Mouse (Mus musculus) bone marrow macrophage, adult 2 months (primary cell): ENCODE results near the gene Pld4. TPM values are rescaled to one million over a fixed set of nuclear protein-coding genes. Genes with fewer than 3 reads are reported as not detected.

ENCODE experiments used
- H3K27ac ChIP-seq: 2 replicates; pipeline ENCODE4 v1.5.1; 2012; ENCODE audit warnings: low read depth, low read length; ENCODE audit not compliant: insufficient read depth
- H3K4me1 ChIP-seq: 2 replicates; pipeline ENCODE4 v1.6.1; 2012; ENCODE audit warnings: low read length; ENCODE audit not compliant: control insufficient read depth, insufficient read depth
- H3K4me3 ChIP-seq: 2 replicates; pipeline ENCODE4 v1.5.1; 2012; ENCODE audit warnings: mild to moderate bottlenecking, low read length, moderate library complexity; ENCODE audit not compliant: insufficient read depth
- CTCF ChIP-seq: IDR thresholded peaks from 2 replicates; pipeline ENCODE4 v1.5.1; 2012; ENCODE audit warnings: low read depth, mild to moderate bottlenecking, low read length, moderate library complexity
- POLR2A ChIP-seq: IDR thresholded peaks from 2 replicates; pipeline ENCODE4 v1.6.1; 2012; ENCODE audit warnings: mild to moderate bottlenecking, low read depth, low read length, borderline replicate concordance
- polyA plus RNA-seq: library from polyadenylated mRNA; stranded (reverse); fragments of >200 nt; gene quantifications from 2 replicates; pipeline ENCODE4 v1.2.4, GENCODE M21; 2012; ENCODE audit not compliant: missing spikeins, insufficient read depth, insufficient read length

Gene Pld4
- polyA plus RNA-seq, 1 experiment: 1,170 TPM

DNA sequence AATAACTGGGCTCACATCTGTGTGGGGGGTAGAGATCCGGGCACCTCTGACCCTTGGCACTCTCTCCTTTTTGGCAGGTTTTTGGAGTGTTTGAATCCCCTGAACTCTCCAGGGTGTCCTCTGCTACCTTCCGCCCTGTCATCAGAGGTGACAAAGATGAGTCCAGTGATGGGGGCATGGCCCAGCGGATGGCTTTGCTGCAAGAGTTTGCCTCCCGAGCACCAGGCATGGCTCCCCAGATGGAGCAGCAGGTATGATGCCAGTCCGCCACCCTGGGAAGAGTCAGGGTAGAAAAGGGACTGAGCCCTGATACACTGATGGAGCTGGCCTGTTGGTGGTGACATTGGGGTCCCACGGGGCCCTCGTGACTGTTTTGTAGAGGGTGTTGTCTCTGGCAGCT is 23.4 kb upstream of the Pld4 start:
- no peak for TF ChIP-seq CTCF
- TF ChIP-seq POLR2A: no peak
- H3K4me3 ChIP-seq: no peak overlapping the region
- H3K27ac ChIP-seq: no peak overlapping the region
- H3K4me1 ChIP-seq: no peaks in the 10 kb centered on the region

- H3K4me3 ChIP-seq: no peak overlapping the region
- TF ChIP-seq POLR2A: no peak
- no peak for TF ChIP-seq CTCF
- no peaks in the 10 kb centered on the region for H3K4me1 ChIP-seq
- no peak overlapping the region for H3K27ac ChIP-seq
Measured at GRCm38 (mm10) chr12:112737761-112738160, 22.7 kb upstream of the Pld4 start.

DNA sequence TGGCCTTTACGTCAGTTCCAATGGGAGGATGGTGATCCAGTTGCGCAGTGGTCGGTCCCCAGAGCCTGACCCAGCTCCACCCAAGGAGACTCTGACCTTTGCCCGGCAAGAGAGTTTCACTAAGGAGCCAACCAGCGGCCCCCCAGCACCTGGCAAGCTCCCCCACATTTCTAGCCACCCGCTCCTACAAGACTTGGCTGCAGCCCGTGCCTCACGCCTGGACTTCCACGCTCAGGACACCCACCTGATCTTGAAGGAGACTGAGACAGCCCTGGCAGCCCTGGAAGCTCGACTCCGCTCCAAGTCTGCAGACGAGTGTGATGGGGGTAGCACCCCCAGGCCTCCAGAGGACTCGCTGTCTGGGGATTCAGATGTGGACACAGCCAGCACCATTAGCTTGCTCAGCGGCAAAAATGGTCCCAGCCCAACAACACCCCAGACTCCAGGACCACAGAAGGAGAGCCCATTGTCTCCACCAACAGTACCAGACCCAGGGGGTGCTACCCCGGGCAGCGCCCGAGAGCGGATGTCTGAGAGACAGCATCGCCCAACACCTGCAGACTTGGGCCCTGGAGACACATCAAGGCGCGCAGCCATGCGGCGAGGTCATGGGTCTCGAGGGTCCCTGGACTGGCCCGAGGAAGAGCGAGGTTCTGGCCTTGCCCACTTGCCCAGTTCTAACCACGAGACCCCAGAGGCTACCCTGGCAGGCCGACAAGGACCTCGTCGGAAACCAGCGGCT is 22.0 kb upstream of the Pld4 start:
- TF ChIP-seq POLR2A (no peak), CTCF (no peak)
- no peak overlapping the region for H3K4me3 ChIP-seq
- H3K27ac ChIP-seq: no peak overlapping the region
- H3K4me1 ChIP-seq: peaks cover 2% of the 10 kb centered on the region; the same call in 1 of the 2 replicates

- TF ChIP-seq CTCF (no peak), POLR2A (no peak)
- Histone ChIP-seq H3K4me1 (peaks cover 2% of the 10 kb centered on the region; the same call in 1 of the 2 replicates), H3K27ac (no peak overlapping the region), H3K4me3 (no peak overlapping the region)
Measured at GRCm38 (mm10) chr12:112739023-112739568, 21.4 kb upstream of the Pld4 start.

- H3K4me3 ChIP-seq: no peak overlapping the region
Measured at GRCm38 (mm10) chr12:112742768-112743167, 17.7 kb upstream of the Pld4 start.

DNA sequence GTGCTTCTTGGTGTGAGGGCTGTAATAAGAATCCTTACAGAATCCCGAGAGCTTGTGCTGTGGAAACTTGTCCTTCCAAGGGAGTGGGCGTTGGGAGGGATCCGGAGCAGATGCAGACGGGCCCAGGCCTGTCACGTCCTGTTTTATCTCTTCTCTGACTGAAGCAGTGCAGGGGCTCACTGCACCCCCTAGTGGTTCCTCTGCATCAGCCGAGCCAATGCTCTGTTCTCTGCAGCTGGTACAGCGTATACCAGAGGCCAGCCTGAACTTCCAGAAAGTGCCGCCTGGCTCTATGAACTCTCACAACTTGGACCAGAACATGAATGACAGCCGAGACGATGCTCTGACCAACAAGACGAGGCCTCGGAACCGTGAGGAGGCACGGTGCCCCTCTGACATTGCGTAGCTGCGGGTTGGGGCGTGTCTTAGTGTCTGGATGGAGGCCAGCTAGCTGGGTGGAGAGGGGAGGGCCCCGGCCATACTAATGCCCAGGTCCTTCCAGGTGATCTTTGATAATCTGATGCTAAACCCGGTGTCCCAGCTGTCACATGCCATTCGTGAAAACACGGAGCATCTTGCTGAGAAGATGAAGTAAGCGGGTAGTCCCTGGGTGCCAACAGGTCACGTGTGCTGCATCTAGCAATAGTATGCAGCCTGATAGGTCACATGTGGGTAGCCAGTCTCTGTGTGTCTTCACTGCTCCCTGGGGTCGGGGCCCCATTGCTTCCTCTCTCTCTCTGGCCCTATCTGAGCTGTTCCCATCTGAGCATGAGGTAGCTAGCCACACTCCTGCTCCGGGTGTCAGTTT is 17.1 kb upstream of the Pld4 start:
- TF ChIP-seq POLR2A (no peak), CTCF (peak; percentile 45; the same call in 1 of the 2 replicates)
- Histone ChIP-seq H3K4me1 (peaks cover 4% of the 10 kb centered on the region; the same call in 1 of the 2 replicates), H3K27ac (no peak overlapping the region), H3K4me3 (no peak overlapping the region)

More at GRCm38 (mm10) chr12:112742768-112743167, 17.7 kb upstream of the Pld4 start:
- Histone ChIP-seq H3K27ac (no peak overlapping the region), H3K4me1 (peaks cover 4% of the 10 kb centered on the region; the same call in 1 of the 2 replicates)
- TF ChIP-seq POLR2A (no peak), CTCF (no peak)

GRCm38 (mm10) chr12:112744211-112744610 is 16.2 kb upstream of the Pld4 start:
- peaks cover 4% of the 10 kb centered on the region; the same call in 1 of the 2 replicates for H3K4me1 ChIP-seq
- H3K27ac ChIP-seq: no peak overlapping the region
- no peak overlapping the region for H3K4me3 ChIP-seq
- TF ChIP-seq POLR2A: no peak
- TF ChIP-seq CTCF: no peak

GRCm38 (mm10) chr12:112744891-112745580 is 15.4 kb upstream of the Pld4 start:
- Histone ChIP-seq H3K27ac (no peak overlapping the region), H3K4me3 (no peak overlapping the region), H3K4me1 (peaks cover 4% of the 10 kb centered on the region; the same call in 1 of the 2 replicates)
- no peak for TF ChIP-seq CTCF
- TF ChIP-seq POLR2A: no peak

DNA sequence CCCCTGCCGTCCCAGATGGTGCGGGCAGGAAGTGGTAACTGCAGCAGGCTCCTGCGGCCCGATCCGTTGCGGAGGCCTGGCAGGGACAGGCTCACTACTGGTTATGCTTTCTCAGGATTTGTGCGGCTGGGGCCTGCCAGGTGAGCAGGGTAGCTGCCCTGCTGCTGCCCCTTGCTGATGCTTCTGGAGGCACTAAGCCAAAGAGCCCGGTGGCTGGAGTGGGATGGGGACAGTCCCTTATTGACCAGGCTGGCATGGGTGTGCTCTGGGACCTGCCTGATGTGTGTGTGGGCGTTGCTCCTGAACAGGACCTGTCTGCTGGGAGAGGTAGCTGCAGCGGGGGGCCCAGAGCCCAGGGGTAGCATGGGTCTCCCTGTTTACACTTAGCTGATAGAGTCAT is 14.7 kb upstream of the Pld4 start:
- no peak overlapping the region for H3K4me3 ChIP-seq
- no peak overlapping the region for H3K27ac ChIP-seq
- peaks cover 4% of the 10 kb centered on the region; the same call in 1 of the 2 replicates for H3K4me1 ChIP-seq
- TF ChIP-seq CTCF: no peak
- no peak for TF ChIP-seq POLR2A

DNA sequence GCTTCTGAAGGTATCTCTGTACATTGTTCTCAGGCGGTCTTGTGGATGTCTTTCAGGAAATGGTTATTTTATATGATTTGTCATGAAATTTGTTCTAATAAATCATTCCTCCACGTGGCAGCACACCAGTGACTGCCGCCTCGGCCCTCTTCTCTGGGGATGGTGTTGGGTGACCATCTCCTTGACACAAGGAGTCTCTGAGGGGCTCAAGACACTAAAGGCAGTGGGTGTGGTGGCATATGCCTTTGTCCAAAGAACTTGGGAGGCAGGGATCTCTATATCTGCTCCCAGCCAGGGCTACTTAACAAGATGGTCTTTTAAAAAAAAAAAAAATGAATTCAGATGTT is 14.0 kb upstream of the Pld4 start:
- Histone ChIP-seq H3K4me3 (no peak overlapping the region), H3K27ac (no peak overlapping the region), H3K4me1 (peaks cover 4% of the 10 kb centered on the region; the same call in 1 of the 2 replicates)
- no peak for TF ChIP-seq CTCF
- TF ChIP-seq POLR2A: no peak
